Mouse (Mus musculus) CH12.LX (cell line): ENCODE data around the gene Taok1.
A peak's percentile ranks its signal among the peaks of the same experiment; 100 is the strongest.

Source experiments
- CTCF ChIP-seq, 2 experiments: IDR thresholded peaks in 1 of 2; conservative IDR thresholded peaks in 1 of 2; 2 replicates each; pipeline ENCODE4 v1.5.1; 2011 to 2012; ENCODE audit warnings: low read depth in 2 of 2, low read length in 2 of 2, improper control_type of control experiment in 1 of 2, inconsistent platforms in 1 of 2, mild to moderate bottlenecking in 1 of 2, moderate library complexity in 1 of 2
- EP300 ChIP-seq: IDR thresholded peaks from 2 replicates; pipeline ENCODE4 v1.6.1; 2011; ENCODE audit warnings: low read length, improper control_type of control experiment
- MAFK ChIP-seq: IDR thresholded peaks from 2 replicates; pipeline ENCODE4 v1.6.1; 2011; ENCODE audit warnings: low read length, improper control_type of control experiment; ENCODE audit not compliant: insufficient replicate concordance
- MAX ChIP-seq: IDR thresholded peaks from 2 replicates; pipeline ENCODE4 v1.6.1; 2011; ENCODE audit warnings: low read length, improper control_type of control experiment
- POLR2AphosphoS2 ChIP-seq: IDR thresholded peaks from 2 replicates; pipeline ENCODE4 v1.6.1; 2011; ENCODE audit warnings: low read depth, low read length, improper control_type of control experiment
- USF2 ChIP-seq: conservative IDR thresholded peaks from 2 replicates; pipeline ENCODE4 v1.6.1; 2011; ENCODE audit warnings: low read depth, low read length, improper control_type of control experiment
- ZKSCAN1 ChIP-seq: IDR thresholded peaks from 2 replicates; pipeline ENCODE4 v1.6.1; 2012; ENCODE audit warnings: low read depth, inconsistent platforms, low read length, improper control_type of control experiment, borderline replicate concordance

DNA sequence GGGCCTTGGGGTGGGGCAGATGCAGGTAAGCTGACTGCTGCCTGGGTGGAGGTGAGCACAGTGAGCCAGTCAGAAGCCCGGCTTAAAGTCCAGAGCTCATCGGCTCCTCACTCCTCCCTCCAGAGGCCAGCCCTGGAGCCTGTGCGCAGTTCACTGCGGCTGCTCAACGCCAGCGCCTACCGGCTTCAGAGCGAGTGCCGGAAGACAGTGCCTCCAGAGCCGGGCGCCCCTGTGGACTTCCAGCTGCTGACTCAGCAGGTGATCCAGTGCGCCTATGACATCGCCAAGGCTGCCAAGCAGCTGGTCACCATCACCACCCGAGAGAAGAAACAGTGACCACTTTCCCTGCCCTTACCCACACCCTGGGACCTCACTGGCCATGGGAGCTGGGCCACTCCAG is 101.3 kb downstream of the Taok1 start:
- no peak for TF ChIP-seq CTCF (conservative IDR thresholded peaks at IDR 0.05 in 1 of 2, IDR thresholded peaks at IDR 0.05 in 1 of 2; ENCODE audit: low read depth in 2 of 2, low read length in 2 of 2)
- no peak for TF ChIP-seq USF2
- TF ChIP-seq MAX, result no peak
- no peak for TF ChIP-seq ZKSCAN1
- TF ChIP-seq POLR2AphosphoS2, result no peak
- no peak for TF ChIP-seq EP300
- TF ChIP-seq MAFK, result peak; percentile 62; the same call in 1 of the 2 replicates
